Mouse (Mus musculus): Measurements from ENCODE around the gene Arhgef40.
"Not testable (repeated sequence)": the region's sequence is repeated elsewhere in the genome, so short reads cannot be mapped to it uniquely, and the experiment has no call there.

Gene Arhgef40

GRCm38 (mm10) chr14:52052720-52053119 is 68.2 kb downstream of the Arhgef40 start:
- not testable (repeated sequence) for H3K27me3 ChIP-seq (ENCODE audit: control insufficient read depth, insufficient read depth, low read length, poor library complexity, severe bottlenecking); H3K36me3 ChIP-seq (ENCODE audit: control insufficient read depth, insufficient read depth, low read length, poor library complexity, severe bottlenecking); DNase-seq (ENCODE audit: low read depth, low spot score)

Measured in splenic B cell, adult 2 months (primary cell).